Mouse (Mus musculus) v-Abl transformed pro-B cells (cell line): ENCODE measurements around the gene Nfyc.

ENCODE experiments used
- in situ Hi-C, 2 experiments: fragments of 400-800 bp; cut with MboI; formaldehyde crosslinking; loops; one replicate each; pipeline ENCODE4 v1.15.1; 2025; ENCODE audit not compliant: unreplicated experiment in 2 of 2

Nfyc gene

GRCm38 (mm10) chr4:120831472-120831871 lies at the start of gene Nfyc:
Gene Nfyc (minus strand): TSS chr4:120831572.
- in situ Hi-C loops = no loop called here

DNA sequence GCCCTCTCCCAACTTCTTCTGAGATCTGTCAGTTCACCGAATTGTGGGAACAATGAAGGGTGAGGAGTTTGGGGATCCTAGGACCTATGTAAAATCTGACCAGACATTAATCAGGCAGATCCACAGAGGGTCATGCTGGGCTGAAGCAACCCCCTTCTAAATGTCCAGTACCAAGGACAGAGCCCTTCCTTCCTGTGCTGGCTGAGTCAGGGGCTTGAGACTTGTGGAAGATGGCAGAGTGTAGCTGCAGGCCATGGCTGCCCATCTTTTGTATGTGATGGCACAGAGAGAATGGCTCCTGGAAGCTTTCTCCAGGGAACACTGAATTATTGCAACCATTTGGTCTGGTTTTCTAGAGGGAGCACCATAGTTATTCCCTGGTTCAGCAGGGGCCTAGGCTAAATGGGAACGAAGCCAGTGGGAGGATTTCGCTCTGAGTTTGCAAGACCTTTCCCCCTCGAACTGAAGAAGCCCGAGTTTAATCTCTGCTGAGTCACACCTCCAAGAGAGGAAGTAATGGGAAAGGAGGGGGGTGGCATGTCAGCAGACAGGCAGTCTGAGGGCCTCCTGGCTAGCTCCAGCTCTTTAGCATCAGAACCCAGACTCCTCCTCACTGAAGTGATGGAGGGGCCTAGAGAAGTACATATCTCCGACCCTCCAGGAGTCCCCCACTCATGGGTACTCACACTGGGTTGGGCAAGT lies 49.5 kb upstream of the Nfyc start:
- in situ Hi-C loops = loop anchor here (10.0 to 25.0 kb wide), 2 partner anchors 286 to 644 kb away; no protein-coding TSS in a partner anchor

DNA sequence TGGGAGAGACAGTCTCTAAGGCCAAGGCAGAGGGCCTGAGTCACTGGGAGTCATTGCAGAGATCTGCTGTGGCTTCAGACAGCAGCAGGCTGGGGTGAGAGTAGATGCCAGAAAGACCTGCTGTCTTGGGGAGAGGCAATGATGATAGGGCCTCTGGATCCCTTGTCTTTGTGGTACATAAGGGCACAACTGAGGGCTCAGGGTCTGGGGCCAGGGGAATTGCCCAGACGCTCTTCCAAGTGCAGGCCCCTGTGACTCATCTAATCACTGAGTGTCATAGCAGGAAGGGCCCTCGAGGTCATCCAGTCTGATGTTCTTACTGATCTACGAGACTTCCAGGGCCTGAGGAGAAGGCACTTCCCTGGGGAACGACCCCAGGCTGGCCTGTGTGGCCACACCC lies 48.0 kb upstream of the Nfyc start:
- in situ Hi-C loops = loop anchor here in 1 of 2 experiments (25.0 kb wide), 1 partner anchor 642 kb away; no protein-coding TSS in a partner anchor

GRCm38 (mm10) chr4:120878728-120879127 lies 47.4 kb upstream of the Nfyc start:
- in situ Hi-C loops = loop anchor here in 1 of 2 experiments (25.0 kb wide), 1 partner anchor 641 kb away; no protein-coding TSS in a partner anchor

DNA sequence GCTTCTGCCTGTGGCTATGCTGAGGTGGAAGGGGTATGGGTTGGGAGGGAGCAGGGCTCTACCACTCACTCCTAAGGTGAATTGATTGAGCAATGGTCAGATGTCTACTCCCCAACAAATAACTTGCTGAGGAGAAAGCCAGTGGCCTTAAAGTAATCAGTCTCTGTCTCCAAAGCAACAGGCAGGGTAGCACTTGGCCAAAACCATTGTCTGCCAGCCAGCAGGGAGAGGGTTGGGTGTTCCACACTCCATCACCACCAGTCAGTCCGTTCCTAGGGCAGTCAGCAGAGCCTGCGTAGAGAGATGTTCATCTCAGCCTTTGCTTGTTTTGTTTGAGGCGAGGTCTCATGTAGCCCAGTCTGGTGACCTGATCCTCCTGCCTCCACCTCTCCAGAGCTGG lies 44.6 kb upstream of the Nfyc start:
- in situ Hi-C loops = loop anchor here in 1 of 2 experiments (25.0 kb wide), 1 partner anchor 639 kb away; no protein-coding TSS in a partner anchor

DNA sequence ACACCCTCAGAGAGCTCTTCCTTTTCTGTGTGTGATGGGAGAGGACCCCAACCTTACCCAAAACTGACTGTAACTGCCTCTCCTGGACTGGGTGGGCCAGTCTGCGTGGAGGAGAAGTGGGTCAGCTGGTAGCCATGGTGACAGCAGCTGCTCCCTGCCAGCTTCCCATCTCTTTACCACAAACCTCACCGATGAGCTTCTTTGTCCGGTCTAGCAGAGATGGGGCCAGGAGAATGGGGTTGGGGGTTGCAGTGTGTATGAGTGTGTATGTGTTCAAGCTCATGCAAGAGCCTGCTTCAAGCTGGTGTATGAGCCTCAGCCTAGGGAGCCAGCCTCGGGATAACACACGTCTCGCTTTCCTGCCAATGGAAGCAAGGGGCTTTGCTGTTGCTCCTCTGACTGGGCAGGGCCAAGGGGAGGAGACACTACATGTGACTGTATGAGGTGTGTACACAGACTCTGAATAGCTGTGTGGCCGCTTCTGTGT lies 38.9 kb upstream of the Nfyc start:
- in situ Hi-C loops = no loop called here

- in situ Hi-C loops = no loop called here
These were observed 37.6 kb upstream of the Nfyc start for GRCm38 (mm10) chr4:120868988-120869387.

- in situ Hi-C loops = no loop called here
These were observed 36.9 kb upstream of the Nfyc start for GRCm38 (mm10) chr4:120868246-120868645.

DNA sequence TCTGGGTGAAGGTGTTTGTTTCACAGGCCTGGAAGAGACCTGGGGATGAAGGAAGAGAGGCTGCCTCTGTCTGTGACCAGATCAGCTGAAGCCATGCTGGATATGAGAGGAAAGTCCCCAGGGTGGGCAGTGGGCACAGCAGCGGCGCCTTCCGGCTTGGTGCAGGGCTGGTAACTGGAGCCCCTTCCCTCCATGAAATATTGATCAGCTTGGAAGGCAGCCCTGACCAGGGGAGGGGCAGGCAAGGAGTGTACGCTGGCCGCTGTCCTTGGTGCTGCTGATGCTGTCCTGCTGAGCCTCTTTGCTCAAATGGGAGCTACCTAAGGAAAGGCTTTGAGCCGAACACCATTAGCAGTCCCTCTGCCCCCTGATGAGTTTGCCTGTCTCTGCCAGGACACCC lies 34.8 kb upstream of the Nfyc start:
- in situ Hi-C loops = no loop called here

- in situ Hi-C loops = no loop called here
These were observed 28.5 kb upstream of the Nfyc start for GRCm38 (mm10) chr4:120859865-120860264.

- in situ Hi-C loops = no loop called here
These were observed 25.0 kb upstream of the Nfyc start for GRCm38 (mm10) chr4:120856376-120856775.

DNA sequence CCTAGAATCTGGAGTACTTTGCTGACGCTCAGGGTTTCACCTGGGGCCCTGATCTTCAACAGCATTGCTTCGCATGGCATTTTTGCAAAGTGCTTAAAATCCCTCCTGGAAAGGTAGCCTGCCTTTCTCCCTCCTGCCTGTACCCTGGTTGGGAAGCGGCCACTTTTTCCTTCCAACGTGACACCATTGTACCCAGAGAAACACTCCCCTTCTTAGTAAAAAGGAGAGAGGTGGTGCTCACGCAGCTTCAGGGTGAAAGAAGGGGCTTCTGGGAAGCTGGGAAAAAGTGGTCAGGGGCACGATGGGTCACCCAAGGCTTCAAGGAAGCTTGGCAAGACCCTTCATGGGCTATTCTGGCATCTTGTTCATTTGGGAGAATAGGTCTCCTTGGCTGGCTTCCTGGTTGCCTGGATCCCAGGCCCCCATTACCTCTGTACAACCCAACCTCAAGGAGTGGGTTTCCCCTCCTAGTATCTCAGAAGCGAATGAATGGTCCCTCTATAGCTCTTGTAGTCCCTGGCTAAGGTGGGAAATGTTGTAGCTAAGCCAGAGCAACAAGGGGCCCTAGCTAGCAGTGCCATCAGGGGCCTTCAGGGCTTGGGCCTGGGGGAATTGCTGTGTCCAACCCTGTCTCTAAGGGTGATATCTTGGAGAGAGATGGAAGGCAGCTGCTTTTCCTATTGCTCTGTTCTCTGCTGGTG lies 24.1 kb upstream of the Nfyc start:
- in situ Hi-C loops = no loop called here

DNA sequence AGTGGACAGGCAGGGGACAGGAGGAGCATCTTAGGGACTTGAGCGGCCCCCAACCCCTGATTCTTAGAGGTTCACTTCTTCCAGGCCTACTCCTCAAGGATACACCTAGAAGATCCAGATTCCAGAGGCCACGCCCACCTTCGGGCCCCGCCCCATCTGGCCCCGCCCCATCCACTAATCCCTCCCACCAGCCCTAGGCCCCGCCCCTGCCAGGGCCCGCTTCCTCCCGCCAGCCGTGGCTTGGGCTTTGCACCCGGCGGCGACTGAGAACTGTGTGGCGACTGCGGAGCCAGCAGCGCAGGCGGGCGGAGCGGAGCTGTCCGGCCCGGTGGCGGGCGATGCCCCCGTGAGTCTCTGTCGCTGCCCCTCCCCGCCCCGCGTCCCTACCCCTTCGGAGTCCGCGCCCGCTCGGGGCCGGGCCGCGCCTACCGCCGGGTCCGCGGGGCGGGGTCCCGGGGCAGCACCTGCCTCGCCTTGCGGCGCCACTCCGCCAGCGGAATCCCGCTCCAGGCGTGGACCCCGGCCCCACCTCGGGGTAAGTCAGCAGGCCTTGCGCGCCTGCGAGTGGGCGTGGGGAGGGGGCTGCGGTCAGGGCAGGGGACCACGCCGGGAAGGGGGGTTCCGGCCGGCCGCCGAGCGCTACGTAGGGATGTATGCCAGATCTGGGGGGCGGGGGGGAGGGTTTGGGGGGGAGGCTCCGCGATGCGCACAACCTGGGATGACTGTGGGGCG lies 23.4 kb upstream of the Nfyc start, which contains the start of gene Rims3:
Gene Rims3 (plus strand): TSS at position 229 of the 732 bp plus-strand sequence.
- in situ Hi-C loops = no loop called here

DNA sequence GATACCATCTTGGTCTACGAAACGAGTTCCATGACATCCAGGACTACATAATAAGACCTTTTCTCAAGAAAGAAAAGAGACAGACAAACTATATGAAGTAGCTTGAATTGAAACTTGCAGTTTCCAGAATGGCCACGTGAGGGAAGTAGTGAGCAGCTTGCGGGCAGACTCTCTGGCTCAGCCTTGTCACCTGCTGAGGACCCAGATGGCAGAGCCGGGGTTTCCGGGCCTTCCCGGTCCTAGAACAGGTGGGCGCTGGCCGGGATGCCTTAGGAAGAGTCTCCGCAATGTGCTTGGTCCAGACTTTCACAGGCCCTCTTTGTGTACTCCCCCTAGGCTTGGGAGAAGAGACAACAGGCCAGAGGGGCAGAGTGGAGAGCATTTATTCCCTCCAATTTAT lies 19.6 kb upstream of the Nfyc start:
- in situ Hi-C loops = no loop called here

GRCm38 (mm10) chr4:120849451-120849850 lies 18.1 kb upstream of the Nfyc start:
- in situ Hi-C loops = loop anchor here (5.0 to 10.0 kb wide), 3 partner anchors 63 to 375 kb away; partner anchors contain the start of gene Col9a2 (in 1 of the 2)

DNA sequence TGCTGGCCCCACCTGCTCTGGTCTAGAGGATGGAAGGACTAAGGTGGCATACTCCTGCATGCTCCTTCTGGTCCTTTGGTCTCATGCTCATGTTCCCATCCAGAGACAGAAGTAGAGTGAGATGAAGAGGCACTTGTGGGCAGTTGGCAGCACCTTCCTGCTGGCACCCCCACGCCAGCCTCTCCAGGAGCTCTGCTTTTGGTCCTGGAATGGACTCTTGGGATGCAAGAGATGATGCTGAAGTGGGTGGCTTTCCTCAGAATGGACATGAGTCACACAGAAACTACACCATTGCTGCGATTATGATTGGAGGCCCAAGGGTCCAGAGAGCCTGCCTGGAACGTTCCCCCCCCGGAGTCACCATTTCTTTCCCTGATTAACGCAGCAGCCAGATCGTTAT lies 17.5 kb upstream of the Nfyc start:
- in situ Hi-C loops = loop anchor here (5.0 to 10.0 kb wide), 3 partner anchors 63 to 376 kb away; partner anchors contain the start of gene Col9a2 (in 1 of the 2)

- in situ Hi-C loops = loop anchor here (5.0 to 10.0 kb wide), 3 partner anchors 67 to 380 kb away; partner anchors contain the start of gene Col9a2 (in 1 of the 2)
These were observed 13.7 kb upstream of the Nfyc start for GRCm38 (mm10) chr4:120845098-120845497.

DNA sequence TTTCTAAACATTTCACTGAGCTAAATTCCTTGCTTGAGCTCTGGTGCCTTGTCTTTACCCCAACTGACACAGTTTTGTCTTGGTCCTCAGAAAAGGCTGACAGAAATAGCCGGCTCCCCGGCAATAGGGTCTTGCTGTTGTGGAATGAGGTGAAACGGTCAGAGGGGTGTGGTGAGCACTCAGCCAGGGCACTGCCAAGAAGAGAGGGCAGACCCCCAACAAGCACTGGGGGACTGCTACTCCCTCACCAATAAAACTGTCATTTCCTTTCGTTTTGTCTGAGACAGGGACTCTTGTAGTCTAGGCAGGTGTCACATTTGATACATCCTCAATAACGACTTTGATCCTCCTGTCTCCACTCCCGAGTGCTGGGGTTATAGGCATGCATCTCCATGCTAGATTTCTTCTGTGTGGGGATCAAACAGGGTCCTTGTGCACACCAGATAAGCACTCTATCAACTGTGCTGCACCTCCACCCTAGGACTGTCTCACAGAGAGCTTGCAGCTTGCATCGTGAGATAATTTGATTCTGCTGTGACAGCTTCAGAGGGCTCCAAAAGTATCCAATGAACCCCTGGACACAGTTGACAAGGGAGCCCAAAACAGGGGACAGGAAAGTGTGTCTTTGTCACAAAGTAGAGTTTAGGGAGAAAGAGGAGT lies 13.2 kb upstream of the Nfyc start:
- in situ Hi-C loops = loop anchor here (5.0 to 10.0 kb wide), 3 partner anchors 68 to 380 kb away; partner anchors contain the start of gene Col9a2 (in 1 of the 2)

DNA sequence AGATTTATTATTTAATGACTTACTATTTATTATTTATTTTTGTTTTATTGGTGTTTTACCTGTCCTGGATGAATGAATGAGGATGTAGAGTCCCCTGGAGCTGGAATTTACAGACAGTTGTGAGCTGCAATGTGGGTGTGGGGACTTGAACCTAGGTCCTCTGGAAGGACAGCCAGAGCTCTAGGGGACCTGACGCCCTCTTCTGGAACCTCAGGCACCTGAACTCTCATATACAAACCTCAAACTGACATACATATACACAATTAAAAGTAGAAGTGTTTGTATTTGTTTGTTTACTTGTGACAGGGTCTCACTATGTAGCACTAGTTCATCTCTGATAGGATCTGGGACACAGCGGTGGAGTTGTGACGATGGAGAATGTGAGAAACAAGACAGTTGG lies 10.0 kb upstream of the Nfyc start:
- in situ Hi-C loops = loop anchor here in 1 of 2 experiments (10.0 kb wide), 2 partner anchors 193 to 383 kb away; partner anchors contain the start of gene Col9a2

GRCm38 (mm10) chr4:120830767-120831166 lies 605 bp downstream of the Nfyc start:
- in situ Hi-C loops = no loop called here
